8 mouse cellular contexts compared by ENCODE assay signal in the genomic region with DNA sequence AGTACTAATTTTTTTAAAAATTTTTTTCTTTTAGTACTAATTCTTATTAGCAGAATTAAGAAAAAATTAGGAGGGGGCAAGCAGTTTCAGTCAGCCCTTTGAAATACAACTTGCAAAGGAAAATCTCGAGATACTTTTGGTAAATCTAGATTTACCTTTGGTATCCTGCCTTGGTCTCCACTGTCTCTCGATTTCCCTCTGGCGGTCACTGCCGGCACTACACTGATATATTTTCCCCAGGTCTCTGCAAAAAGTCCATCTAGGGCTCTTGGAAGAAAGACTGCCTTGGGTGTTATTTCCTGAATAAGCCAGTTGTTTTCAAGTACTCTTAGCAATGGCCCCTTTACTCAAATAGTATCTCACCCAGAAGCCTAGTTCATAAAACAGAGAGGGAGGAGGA.
DNase-seq lines count a peak whose midpoint lies in the region; ATAC-seq lines count a peak whose summit lies in the region.

No protein-coding gene starts in this region.

- ATAC-seq in common myeloid progenitor, adult 5-6 weeks (replicated peaks; ENCODE audit: low read depth, poor library complexity, severe bottlenecking) = peak; percentile 80
- ATAC-seq in megakaryocyte, adult 5-6 weeks (ENCODE audit: poor library complexity, severe bottlenecking) = peak; percentile 79

- peak; percentile 74 to 85 for DNase-seq in CD8-positive naive resting alpha-beta T cell, adult 2 months (ENCODE audit: low read depth in 2 of 2, low spot score in 2 of 2)
- peak; percentile 79 for DNase-seq in adipocyte (ENCODE audit: low spot score)
- peak; percentile 49 to 72 for DNase-seq in gastrocnemius, postnatal 4 days (ENCODE audit: low spot score in 2 of 2)
- DNase-seq in layer of hippocampus, postnatal 10 days (ENCODE audit: low spot score in 2 of 2) = peak; percentile 90 to 93
- peak; percentile 69 to 72 for DNase-seq in right cerebral cortex, postnatal 36 days (ENCODE audit: low spot score in 2 of 2)
- peak; percentile 34 for DNase-seq in yolk sac, embryonic 10.5 days (ENCODE audit: low spot score)

Comparison
In these comparisons a context has a peak if more than half of its experiments do, and no peak if none do; other contexts are left out.
1. Peak in every context shown above with its lines: DNase-seq and ATAC-seq.
2. DNase-seq: peak in every context shown above with its lines; median percentile 92 in layer of hippocampus, postnatal 10 days; 80 in CD8-positive naive resting alpha-beta T cell, adult 2 months; 79 in adipocyte; 70 in right cerebral cortex, postnatal 36 days; 60 in gastrocnemius, postnatal 4 days; 34 in yolk sac, embryonic 10.5 days.